9 mouse cellular contexts compared by ENCODE assay signal in genomic region chr1:133225963-133226660, GRCm38 (mm10).
DNase-seq lines count a peak whose midpoint lies in the region; ATAC-seq lines count a peak whose summit lies in the region.
"Had no signal": no experiment of that assay in that cellular context is flagged by ENCODE, and none has a peak within 500 bp of the region (broad histone marks: within the 10 kb centered on the region; RNA-seq: fewer than 3 reads in every experiment).

No protein-coding gene starts in this region.

- no peaks in the 10 kb centered on the region for H3K9me3 ChIP-seq in hindbrain, embryonic 14.5 days (ENCODE audit: control insufficient read depth, low read length)
- no peaks in the 10 kb centered on the region for H3K9me3 ChIP-seq in hindbrain, embryonic 12.5 days (replicated peaks)
- no peaks in the 10 kb centered on the region for H3K9me3 ChIP-seq in embryonic facial prominence, embryonic 10.5 days
- no peaks in the 10 kb centered on the region for H3K9me3 ChIP-seq in midbrain, embryonic 14.5 days (ENCODE audit: control insufficient read depth, low read length)

- H3K36me3 ChIP-seq in hindbrain, embryonic 14.5 days (replicated peaks; ENCODE audit: control insufficient read depth, insufficient read depth), result no peaks in the 10 kb centered on the region
- H3K36me3 ChIP-seq in hindbrain, embryonic 12.5 days, result no peaks in the 10 kb centered on the region
- no peaks in the 10 kb centered on the region for H3K36me3 ChIP-seq in embryonic facial prominence, embryonic 10.5 days (replicated peaks)
- H3K36me3 ChIP-seq in midbrain, embryonic 14.5 days (ENCODE audit: control insufficient read depth, insufficient read depth, low read length), result no peaks in the 10 kb centered on the region

- DNase-seq in hindbrain, embryonic 14.5 days (ENCODE audit: low spot score), result no peak
- DNase-seq in embryonic facial prominence, embryonic 10.5 days (ENCODE audit: low spot score), result peak; percentile 39
- DNase-seq in heart, postnatal 10 days, result peak; percentile 74 to 86
- DNase-seq in layer of hippocampus, postnatal 36 days, result peak; percentile 45 to 52
- peak; percentile 57 for DNase-seq in midbrain, embryonic 14.5 days
- DNase-seq in thymus, postnatal 4 days, result peak; percentile 65
- DNase-seq in spleen, postnatal 10 days (ENCODE audit: low spot score in 2 of 2), result no peak

- H3K4me3 ChIP-seq in hindbrain, embryonic 14.5 days (replicated peaks; ENCODE audit: low read length), result no peak overlapping the region
- H3K4me3 ChIP-seq in hindbrain, embryonic 12.5 days, result no peak overlapping the region
- no peak overlapping the region for H3K4me3 ChIP-seq in embryonic facial prominence, embryonic 10.5 days
- no peak overlapping the region for H3K4me3 ChIP-seq in midbrain, embryonic 14.5 days (replicated peaks; ENCODE audit: low read depth, low read length)

- H3K27ac ChIP-seq in hindbrain, embryonic 14.5 days, result 0 out of 2 replicates have a peak overlapping the region, but pooled peaks have one; percentile 38
- H3K27ac ChIP-seq in hindbrain, embryonic 12.5 days, result no peak overlapping the region
- H3K27ac ChIP-seq in embryonic facial prominence, embryonic 10.5 days (replicated peaks), result no peak overlapping the region
- 0 out of 2 replicates have a peak overlapping the region, but pooled peaks have one; percentile 63 for H3K27ac ChIP-seq in midbrain, embryonic 14.5 days (replicated peaks; ENCODE audit: low read depth, low read length)

- H3K9ac ChIP-seq in hindbrain, embryonic 14.5 days, result no peak overlapping the region
- H3K9ac ChIP-seq in hindbrain, embryonic 12.5 days, result no peak overlapping the region
- no peak overlapping the region for H3K9ac ChIP-seq in midbrain, embryonic 14.5 days (replicated peaks; ENCODE audit: low read length)

- H3K4me1 ChIP-seq in hindbrain, embryonic 14.5 days (replicated peaks; ENCODE audit: control insufficient read depth, insufficient read depth, low read length), result peaks cover 41% of the 10 kb centered on the region
- H3K4me1 ChIP-seq in hindbrain, embryonic 12.5 days, result peaks cover 49% of the 10 kb centered on the region
- H3K4me1 ChIP-seq in embryonic facial prominence, embryonic 10.5 days, result peaks cover 36% of the 10 kb centered on the region
- H3K4me1 ChIP-seq in midbrain, embryonic 14.5 days (ENCODE audit: control insufficient read depth, insufficient read depth, low read length), result peaks cover 45% of the 10 kb centered on the region

- whole genome bisulfite sequencing in hindbrain, embryonic 14.5 days, result 23% methylated on average over 9 of the region's 9 CpGs
- WGBS in hindbrain, embryonic 12.5 days, result 30% methylated on average over 9 of the region's 9 CpGs
- 33% methylated on average over 9 of the region's 9 CpGs for WGBS in embryonic facial prominence, embryonic 10.5 days
- WGBS in midbrain, embryonic 14.5 days, result 32% methylated on average over 9 of the region's 9 CpGs

- peak; percentile 47; the same call in 1 of the 2 replicates for ATAC-seq in hindbrain, embryonic 14.5 days (ENCODE audit: low FRiP score)
- no peak for ATAC-seq in hindbrain, embryonic 12.5 days (ENCODE audit: low FRiP score)
- ATAC-seq in midbrain, embryonic 14.5 days (ENCODE audit: low FRiP score, low TSS enrichment), result no peak
- ATAC-seq: Patski had no signal

- no peak overlapping the region for H3K4me2 ChIP-seq in hindbrain, embryonic 14.5 days (replicated peaks)
- no peak overlapping the region for H3K4me2 ChIP-seq in hindbrain, embryonic 12.5 days (replicated peaks)
- H3K4me2 ChIP-seq in midbrain, embryonic 14.5 days (ENCODE audit: low read length), result no peak overlapping the region

- intact Hi-C loops in heart, postnatal 10 days (cut with DNase I), result loop anchor here (1.0 to 2.0 kb wide), 3 partner anchors 29 to 80 kb away; no protein-coding TSS in a partner anchor

- no peaks in the 10 kb centered on the region; the same call in 1 of the 2 replicates for H3K27me3 ChIP-seq in hindbrain, embryonic 14.5 days (ENCODE audit: control insufficient read depth, insufficient read depth, low read length)
- H3K27me3 ChIP-seq in hindbrain, embryonic 12.5 days, result 0 out of 2 replicates have a peak, but pooled peaks cover 3% of the 10 kb centered on the region
- H3K27me3 ChIP-seq in embryonic facial prominence, embryonic 10.5 days (replicated peaks; ENCODE audit: low read depth, poor library complexity, severe bottlenecking), result peaks cover 68% of the 10 kb centered on the region
- no peaks in the 10 kb centered on the region for H3K27me3 ChIP-seq in midbrain, embryonic 14.5 days (ENCODE audit: control insufficient read depth, insufficient read depth, low read length)
- H3K27me3 ChIP-seq: Patski had no signal

Comparison
In these comparisons a context has a peak if more than half of its experiments do, and no peak if none do; other contexts are left out.
1. H3K27ac ChIP-seq: peak in hindbrain, embryonic 14.5 days (single experiment) and midbrain, embryonic 14.5 days (single experiment); none in hindbrain, embryonic 12.5 days (single experiment) and embryonic facial prominence, embryonic 10.5 days (single experiment).
2. DNase-seq: peak in embryonic facial prominence, embryonic 10.5 days (single experiment), heart, postnatal 10 days (2 of 2), layer of hippocampus, postnatal 36 days (2 of 2), midbrain, embryonic 14.5 days (single experiment) and thymus, postnatal 4 days (single experiment); none in hindbrain, embryonic 14.5 days (single experiment) and spleen, postnatal 10 days (0 of 2).